Mouse (Mus musculus) lung, postnatal 10 days (tissue): ENCODE data around the gene Arl5b.
A peak's percentile ranks its signal among the peaks of the same experiment; 100 is the strongest.

Experiments
- DNase-seq: peaks from one replicate; pipeline ENCODE4 v3.0.0; 2021

Arl5b gene

DNA sequence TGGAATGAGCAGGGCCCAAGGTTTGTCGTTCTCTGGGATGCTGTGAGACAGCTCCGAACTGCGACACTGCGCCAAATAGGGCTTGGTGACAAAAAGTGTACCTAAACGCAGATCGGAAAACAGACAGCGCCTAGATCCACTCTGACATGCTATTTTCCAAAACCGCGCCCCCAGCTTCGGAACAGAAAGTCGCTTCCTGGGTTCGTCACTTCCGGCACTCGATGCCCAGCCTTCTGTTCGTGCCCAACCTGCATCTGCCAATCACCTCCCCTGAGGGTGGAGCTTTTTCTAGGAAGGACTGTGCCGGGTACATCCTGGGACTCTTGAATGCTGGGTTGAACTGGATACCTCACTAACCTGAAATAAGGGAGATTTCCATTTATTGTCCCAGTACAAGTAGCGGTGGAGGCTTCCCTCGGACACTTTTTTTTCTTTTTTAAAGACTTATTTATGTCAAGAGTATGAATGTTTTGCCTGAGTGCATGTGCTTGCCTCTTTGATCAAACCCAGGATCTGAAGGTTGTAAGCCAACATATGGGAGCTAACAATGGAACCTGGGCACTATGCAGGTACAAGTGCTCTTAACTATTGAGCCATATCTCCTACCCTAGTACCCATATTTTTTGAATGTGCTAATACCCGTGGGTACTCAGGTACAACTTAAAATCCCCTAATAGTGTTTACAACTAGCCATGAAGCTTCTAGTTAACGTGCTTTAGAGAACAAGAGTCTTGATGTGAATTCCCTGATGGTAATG is at the start of gene Arl5b:
Gene Arl5b (plus strand): TSS at position 279 of the 757 bp plus-strand sequence.
- DNase-seq: peak; percentile 97

DNA sequence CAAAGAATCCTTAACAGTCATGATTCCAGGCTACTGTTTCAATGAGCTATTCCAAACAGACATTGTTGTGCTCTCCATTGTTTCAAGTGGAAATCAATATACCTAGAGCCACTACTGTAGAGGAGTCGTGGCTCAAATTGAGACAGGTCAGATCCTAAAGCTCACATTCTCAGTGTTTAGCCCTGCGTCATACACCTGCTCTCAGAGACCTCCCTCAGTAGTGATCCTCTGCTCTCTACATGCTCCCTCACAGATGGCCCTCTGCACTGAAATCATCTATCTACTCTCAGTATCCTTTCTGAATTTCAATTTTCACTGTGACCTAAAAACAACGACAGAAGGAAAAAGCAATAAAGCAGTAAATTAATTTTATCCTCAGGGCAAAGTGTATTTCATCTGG is 41.7 kb upstream of the Arl5b start:
- no peak for DNase-seq

DNA sequence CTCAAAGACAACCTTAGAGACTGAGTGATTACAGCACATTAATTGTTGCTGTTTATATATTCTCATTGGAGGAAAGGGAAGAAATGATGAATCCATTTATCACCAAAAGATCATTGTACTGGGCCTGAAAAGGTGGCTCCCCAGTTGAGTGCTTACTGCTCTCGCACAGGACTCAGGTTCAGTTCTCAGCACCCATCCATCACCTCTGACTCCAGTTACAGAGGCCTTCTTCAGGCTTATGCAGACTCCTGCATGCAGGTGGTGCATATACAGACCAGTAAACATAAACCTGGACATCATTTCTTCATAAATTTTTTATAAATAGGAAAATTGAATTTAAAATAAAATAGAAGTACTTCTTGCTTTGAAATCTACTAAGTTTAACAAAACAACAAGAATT is 41.1 kb upstream of the Arl5b start:
- no peak for DNase-seq

DNA sequence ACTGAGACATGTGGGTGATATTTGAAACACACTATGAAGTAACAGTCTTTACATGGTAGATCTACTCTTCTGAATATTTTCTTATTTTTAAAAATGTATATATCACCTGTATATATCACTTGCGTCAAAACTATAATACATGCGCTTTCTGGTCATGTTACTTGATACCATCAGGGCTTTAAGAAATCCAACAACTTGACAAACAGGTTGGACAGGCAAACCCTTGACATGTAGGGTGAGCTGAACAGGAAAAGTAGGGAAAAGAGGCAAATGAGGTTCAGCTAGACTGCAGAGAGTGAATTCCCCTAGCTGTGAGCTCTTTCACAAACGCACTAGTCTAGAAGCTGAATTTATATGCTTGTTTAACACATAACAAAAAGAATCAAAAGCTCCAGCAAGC is 22.4 kb upstream of the Arl5b start:
- DNase-seq: no peak

DNA sequence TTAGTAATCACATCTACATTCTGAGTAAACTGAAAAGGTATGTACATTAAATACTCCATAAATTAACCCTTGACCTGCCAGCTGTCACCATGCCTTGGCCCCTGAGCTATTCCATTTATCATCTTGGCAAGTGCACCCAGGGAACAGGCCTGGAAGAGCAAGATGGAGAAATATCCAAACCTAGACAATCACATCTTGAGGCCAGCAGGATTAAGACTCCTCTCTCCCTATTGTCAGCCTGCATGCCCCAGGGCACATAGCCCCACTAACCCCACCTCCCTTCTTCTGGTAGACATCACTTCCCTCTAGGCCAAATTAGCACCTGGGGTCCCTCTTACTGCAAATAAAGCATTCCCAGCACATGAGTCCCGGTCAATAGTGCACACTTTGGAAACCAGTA is 21.4 kb upstream of the Arl5b start:
- DNase-seq: no peak

DNA sequence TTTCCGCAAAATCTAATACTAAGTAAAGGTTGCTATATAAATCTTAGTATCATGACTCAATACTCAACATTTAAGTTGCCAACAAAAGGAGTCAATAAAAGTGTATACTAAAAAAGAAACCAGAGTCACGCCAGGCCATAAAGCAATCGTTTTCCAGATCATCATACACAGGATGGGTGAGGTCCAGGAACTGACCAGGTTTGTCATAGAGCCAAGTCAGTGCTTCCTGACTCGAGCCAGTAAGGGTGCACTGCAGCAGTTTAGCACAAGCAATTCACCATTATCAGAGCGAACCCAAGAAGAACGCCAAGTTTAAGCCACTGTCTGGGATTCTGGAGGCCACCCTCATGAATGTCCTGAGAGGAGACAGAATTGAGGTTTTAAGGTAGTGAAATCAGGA is 10.5 kb upstream of the Arl5b start:
- DNase-seq: peak; percentile 78

DNA sequence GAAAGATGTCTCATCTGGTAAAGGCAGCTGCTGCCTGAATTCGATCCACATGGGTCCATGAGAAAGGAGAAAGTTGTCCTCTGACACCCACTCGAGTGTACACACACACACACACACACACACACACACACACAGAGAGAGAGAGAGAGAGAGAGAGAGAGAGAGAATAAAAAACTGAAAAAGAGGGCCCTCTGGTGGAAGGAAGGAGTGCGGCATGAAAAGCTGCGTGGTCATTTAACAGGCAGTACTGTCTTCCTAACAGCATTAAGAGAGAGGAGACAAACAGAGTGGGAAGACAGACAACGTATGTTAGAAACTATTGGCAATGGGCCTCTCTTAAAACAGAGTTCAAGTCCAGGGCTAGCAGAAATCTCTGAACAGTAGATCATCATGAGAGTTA is 8.9 kb upstream of the Arl5b start:
- DNase-seq: peak; percentile 64

DNA sequence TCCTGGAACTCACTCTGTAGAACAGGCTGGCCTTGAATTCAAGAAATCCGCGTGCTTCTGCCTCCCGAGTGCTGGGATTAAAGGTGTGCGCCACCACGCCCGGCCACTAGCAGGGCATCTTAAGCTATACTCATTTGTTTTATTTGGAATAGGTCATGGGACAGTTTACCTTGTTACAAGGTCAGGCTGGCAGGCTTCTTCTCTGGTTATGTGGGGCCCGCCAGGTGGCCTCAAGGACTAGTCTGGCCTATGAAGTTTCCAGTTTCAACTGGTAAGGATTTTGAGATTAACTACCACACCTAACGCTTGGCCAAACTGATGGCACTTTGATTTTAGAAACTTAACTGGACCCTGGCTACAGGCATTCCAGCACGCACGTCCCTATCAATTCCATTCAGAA is 5.3 kb downstream of the Arl5b start:
- peak; percentile 6 for DNase-seq

DNA sequence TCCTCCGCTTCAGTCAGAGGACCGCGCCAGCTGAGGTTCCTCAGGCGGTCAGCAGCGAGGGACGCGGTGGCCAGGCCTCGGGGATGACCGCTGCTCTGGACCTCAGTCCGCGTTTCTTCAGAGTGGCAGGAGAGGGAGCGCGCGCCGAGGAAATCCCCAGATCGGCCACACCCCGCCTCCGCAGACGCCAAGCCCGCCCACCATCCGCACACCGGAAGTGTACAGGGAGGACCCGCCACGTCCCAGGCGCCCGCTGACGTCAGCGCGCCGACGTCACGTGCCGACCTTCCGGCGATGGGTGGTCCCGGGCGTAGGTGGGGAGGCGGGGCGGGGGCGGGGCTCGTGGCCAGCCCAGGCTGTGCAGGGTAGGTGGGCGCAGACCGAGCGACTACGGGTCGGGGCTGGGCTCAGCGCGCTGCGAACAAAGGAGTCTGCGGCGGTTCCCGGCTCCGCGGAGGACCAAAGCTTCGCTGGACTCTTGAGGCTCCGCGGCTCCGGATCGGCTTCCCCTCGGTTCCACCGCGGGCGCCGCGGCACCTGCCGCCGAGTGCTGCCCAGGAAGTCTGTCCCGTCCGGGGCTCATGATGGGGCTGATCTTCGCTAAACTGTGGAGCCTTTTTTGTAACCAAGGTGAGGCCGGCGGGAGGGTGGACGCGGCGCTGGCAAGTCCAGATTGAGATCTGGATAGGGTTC is 5.9 kb downstream of the Arl5b start, which contains the start of gene Nsun6:
Gene Nsun6 (minus strand): TSS at position 125 of the 693 bp plus-strand sequence.
- DNase-seq: peak; percentile 98

DNA sequence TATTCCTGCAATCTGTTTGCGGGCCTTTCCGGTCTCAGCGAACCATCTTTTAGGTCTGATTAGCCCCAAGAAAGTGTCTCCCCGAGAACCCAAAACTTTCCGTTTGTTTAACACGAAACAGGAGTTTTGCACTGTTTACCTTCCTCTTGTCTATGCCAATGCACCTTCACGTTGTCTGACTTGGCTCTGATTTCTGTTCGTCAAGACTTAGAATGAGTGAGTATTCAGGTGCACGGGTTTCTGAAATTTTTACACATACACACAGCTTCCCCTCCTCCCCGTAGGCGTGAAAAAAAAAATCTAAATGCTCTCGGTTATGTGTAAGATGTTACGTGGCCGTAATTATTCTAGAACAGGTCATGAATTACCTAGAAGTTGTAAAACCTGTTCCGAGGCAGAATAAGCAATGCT is 6.6 kb downstream of the Arl5b start:
- peak; percentile 8 for DNase-seq

DNA sequence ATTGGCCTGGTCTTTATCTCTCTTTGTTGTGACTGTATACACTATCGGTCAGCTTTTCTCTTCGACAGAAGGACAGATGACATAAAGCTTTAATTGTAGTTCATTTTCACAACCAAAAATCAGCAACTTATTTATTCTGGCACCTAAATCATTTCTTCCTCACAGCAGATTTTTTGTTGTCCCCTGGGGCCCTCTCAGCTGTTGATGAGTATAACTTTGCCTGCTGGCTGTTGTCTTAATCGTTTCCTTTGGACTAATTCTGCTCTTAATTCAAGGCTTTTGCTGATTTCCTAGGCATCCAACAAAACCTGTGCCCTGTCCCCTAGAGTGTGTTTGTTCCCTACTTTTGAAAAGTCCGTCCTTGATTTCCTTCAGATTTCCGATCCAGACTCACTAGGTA is 9.0 kb downstream of the Arl5b start:
- DNase-seq: no peak

DNA sequence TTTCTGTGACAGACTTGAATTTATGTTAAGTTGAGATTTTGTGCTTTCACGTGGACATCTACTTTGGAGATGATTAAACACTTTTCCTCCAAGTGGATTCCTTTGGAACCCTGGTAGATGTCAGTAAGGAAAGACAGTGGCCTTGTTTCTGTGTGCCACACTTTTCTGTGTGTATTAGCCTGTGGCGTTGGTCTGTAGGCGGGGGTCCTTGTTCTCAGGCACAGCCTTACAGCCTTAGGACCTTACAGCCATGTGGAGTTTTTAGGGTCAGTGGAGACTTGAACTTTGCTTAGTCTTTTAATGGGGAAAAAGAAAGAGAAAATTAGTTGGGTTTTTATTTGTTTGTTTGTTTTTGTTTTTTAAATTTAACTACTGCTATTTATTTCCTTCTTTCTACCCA is 11.7 kb downstream of the Arl5b start:
- DNase-seq: no peak

DNA sequence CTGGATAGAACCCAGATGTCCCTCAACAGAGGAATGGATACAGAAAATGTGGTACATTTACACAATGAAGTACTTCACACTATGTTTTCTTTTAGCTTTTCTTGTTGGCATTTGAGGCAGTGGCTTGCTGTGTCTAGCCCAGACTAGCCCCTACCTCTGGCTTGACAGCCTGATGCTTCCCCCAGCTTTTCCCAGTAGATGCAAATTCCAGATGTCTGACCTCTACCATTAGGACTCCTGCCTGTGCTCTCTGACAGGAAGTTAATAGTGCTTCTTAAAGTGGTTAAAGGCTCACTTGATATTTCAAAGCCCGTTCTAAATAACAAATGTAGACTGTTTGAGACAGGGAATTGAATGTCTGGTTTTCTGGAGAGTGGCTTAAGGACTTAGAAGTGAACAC is 14.6 kb downstream of the Arl5b start:
- DNase-seq: no peak

DNA sequence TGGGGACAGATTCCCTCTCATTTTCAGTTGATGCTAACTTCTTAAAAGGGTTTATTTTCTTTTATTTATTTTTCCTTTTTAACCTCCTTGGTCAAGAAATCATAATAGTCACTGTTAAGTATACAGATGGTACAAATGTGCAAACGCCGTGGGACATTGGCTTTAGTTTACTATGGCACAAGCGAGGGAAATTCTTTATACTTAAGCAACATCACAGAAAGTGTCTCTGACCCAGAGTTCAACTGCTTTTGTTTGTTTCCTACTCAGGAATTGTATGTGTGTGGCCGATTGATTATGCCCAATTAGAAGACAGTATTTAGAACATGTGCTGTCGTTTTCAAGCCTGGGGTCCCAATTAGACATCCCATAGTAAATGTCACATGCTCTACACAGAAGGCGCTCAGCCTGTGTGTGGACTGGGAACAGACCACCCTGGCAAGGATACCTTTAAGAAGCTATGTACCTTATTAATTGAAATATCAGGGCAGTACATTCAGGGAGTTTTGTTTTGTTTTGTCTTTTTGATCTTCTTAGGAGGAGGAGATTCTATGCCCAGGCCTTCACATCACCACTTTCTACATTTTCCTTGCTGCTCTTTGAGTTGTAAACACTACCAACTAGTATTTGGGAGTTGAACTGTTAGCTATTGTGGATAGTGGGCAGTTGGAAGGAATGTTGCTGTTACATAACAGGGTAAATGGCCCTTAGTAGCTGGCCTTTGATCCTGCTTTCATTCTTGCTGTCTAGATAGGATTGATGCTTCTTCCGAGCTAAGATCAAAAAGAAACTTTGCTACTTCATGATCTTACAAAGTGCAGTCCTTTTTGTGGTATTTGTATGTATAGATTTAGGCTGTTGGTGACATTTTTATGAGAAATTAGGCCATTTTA is 15.4 kb downstream of the Arl5b start:
- DNase-seq: peak; percentile 13

DNA sequence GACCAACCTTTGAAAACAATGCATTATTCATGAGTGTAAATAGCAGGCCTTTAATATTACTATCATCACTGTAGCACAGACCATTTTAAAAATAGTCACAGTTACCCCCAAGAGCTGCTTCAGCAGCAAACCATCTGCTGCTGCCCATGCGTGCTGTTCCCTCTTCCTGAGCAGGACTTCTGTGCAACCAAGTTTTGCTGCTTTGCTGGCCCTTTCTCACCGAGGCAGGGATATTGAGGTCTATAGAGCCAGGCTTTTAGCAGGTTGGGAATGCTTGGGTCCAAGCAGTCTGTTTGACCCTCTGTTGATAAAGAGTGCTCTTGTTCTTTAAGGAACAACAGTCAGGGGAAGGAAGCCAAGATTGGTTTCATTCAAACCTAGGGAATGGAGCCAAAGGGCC is 16.3 kb downstream of the Arl5b start:
- no peak for DNase-seq

DNA sequence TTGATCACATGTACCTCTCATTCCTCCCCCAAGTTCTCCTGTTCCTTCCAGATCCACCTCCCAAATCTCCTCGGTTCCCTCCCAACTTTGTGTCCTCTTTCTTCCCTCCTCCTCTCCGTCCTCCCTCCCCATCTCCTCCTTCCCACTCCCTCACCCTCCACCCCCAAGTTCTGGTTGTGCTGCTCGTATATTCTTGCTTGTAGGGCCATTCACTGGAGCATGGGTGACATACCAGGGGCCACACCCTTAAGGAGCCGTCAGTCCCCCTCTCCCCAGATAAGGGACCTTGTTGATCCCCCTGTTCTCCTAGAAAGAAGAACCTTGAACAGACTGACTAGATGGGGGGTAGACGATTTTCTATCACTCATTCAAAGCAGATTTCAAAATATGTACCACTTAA is 17.9 kb downstream of the Arl5b start:
- DNase-seq: no peak

DNA sequence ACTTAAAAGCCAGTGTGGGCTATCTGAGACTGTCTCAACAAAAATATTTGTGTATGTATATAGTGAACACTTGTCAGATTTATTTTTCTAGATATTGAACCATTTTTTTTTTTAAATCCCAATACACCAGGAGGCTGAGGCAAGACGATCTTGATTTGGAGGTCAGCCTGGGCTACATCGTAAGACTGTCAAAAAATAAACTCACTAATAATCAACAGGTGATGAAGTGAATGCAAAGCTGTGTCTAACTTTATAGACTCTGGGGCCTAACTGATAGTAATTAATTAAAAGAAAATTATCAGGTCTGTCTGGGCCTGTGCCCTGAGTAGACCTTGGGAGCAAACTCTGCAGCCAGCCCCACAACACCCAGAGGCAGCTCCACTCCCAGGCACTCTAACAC is 34.5 kb downstream of the Arl5b start:
- DNase-seq: no peak

DNA sequence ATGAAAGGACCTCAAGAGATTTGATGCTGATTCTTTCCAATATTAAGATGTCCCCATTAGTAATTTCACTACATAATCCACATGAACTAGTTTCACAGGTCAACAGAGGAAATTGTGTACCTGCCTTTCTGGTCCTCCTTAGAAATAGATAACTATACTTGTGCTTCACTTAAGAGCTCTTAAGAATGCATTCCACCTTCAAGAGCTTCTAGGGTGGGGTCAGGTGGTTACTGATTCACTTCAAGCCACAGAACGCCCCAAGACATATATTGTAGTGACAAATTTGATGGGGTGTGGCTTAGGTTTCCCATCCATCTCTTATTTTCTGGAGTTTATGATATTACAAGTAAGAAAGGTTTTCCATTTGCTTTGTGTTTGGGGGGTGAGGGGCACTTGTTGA is 38.1 kb downstream of the Arl5b start:
- no peak for DNase-seq

DNA sequence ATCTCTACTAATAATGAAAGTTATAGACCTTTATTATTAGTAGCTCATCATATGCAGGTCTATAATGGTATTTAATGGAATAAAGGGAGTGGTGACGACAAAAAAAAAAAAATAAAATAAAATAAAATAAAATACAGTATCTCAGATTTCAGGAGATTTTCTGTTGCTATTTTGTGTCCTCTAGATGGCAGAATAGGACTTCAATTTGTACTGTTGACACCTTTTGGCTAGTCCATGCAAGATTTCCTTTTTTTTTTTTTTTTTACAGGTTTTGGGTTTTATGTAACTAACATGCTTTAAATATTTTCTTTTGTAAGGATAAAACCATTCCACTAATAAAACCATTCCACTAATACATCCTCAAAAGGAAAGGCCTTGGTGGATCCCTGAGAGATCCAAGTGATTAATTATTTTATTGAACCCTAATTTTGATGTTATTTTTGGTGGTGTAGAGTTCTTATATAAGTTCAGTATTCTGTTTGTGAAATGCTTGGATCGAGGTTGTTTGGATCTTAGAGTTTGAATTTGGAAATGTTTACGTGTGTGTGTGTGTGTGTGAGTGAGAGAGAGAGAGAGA is 47.4 kb downstream of the Arl5b start:
- no peak for DNase-seq

DNA sequence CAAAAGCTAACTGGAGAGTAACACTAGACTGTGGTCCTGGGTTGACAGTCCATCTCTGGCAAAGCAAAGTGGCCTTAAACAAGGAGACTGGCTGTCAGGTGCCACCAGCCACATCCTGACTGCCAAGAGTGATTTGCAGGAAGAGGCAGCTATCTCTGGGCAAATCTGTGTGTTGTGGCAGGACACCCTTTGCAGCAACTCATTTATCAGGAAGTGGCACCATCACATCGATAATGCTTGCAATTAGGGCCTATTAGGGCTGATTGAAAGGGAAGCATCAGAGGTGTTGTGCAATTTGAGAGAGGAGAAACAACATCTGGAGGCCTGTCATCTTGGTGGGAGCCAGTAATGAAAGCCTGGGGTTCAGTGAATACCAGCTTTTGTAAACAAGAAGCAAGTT is 55.2 kb downstream of the Arl5b start:
- DNase-seq: no peak

DNA sequence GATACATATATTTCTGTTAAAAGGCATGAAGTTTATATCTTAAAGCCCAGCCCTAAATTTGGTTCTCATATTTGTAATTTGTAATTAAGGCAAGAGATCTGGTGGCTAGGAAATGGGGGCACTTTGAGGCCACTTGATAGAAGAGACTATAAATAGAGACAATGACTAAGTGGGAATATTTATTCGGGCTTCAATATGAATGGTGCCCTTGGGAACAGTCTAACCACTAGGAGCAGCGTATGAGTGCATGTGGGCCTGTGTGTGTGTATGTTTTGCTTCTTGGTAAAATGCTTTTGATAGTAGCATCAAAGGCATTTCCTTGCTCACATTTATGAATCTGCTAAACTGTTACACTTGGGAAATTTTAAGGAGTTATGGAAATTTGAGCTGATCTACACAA is 62.1 kb downstream of the Arl5b start:
- DNase-seq: no peak

DNA sequence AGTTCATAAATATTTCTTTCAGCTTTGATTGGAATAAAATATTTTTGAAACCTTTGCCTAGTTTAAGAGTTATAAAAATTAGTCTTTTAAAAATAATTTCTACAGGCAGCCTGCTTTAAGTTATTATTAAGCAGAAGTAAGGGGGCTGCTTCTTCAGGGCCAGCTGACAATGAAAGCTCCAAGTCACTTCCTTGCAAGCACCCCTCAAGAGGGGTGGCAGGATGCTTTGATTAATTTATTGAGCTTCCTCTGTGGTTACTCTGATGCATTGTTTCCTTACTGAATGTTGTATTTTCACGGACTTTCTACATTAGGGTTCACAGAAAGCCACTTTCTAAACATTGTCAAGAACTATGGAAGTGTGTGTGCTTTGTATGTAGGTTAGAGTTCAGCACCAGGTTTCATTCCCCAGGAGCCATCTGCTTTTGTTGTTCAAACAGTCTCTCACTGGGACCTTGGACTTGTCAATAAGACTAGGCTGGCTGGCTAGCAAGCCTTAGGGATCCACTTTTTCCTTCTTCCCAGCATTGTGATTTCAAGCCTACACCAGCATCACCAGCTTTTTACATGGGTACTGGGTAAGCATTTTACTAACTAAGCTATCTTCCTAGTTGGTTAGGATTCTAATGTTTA is 62.7 kb downstream of the Arl5b start:
- DNase-seq: no peak

DNA sequence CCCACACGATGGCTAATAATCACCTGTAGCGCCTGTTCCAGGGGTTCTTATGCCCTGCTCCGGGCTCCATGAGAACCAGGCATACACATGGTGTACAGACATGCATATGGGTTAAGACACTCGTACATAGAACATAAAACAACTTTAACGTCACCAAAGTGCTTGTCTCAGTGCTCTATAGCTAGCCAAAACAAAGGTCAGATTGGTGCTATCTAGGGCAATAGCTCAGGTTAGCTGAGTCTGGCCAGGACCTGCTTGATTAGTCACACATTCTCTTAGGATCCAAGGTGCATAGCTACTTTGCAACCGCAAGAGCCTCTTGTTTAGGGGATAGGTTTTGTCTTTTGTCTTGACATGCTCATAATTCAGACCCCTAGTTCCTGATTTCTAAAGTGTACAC is 63.5 kb downstream of the Arl5b start:
- no peak for DNase-seq
